Mouse (Mus musculus) urinary bladder, postnatal 4 days (tissue): ENCODE data around the gene Olfr352.

Experiments used
- DNase-seq, 2 experiments: peaks; one replicate each; pipeline ENCODE4 v3.0.0; 2021 to 2022; ENCODE audit warnings: low spot score in 2 of 2

Gene Olfr352

GRCm38 (mm10) chr2:36868160-36868559 is at the start of gene Olfr352:
Gene Olfr352 (plus strand): TSS chr2:36868460.
- no peak for DNase-seq

DNA sequence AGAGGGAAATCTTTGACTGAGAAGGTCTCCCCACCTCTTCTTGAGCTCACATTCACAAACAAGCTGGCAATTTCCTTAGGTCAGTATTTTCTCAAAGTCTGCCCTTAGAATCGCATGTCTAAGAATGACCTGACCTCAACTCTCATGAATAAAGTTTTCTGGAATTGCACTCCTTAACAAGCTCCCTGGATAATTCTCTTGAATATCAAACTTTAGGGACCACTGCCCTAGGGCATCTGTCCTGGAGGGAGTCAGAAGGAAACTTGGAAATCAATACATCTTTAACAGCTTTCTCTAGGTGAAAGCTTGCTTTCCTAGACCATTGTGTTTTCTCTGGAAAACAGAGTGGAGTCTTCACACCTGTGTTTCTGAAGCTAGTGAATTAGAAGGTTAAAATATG is 22.2 kb upstream of the Olfr352 start, which contains the start of gene Olfr350:
Olfr350 (plus strand) TSS at position 301 of the 400 bp plus-strand sequence.
- no peak for DNase-seq

DNA sequence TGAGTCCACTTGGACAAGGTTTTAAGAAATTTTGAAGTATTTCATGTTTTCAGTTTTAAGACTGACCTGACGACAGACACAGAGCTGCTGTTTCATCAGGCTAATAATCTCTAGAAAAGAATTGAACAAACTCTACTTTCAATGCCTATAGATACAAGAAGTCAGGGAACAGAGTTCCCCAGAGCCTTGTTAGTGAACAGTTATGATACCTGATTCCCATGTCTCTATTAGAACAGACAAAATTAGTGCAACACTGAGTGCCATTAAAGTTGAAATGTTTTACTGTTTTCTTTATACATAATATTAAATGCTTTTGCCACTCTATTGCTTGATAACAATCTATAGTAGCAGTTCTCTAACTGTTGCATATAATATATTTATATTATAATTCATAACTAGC is 5.7 kb upstream of the Olfr352 start, which contains the start of gene Olfr351:
Olfr351 (minus strand) TSS at position 101 of the 400 bp plus-strand sequence.
- DNase-seq: no peak

DNA sequence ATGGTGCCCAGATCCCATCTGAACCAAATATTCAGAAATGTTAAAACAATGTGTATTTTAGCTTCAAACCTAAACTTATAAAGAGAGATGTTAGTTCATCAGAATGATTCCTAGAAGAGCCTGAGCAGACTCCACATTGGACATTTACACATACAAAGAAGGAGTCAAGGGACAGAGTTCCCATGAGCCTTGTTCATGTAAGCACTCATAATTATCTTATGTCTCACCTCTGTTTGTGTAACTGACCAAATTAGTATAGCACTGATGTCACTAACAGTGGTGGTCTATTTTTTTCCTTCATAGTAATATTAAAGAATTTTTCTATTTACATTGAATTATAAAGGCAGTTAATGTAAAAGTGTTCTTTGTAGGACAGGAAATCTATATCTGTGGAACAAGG is 24.6 kb downstream of the Olfr352 start, which contains the start of gene Olfr353:
Olfr353 (minus strand) TSS at position 101 of the 400 bp plus-strand sequence.
- DNase-seq: no peak

GRCm38 (mm10) chr2:36897114-36897513 is 28.9 kb downstream of the Olfr352 start:
- DNase-seq: no peak

- DNase-seq: no peak
These were observed 37.1 kb downstream of the Olfr352 start, which contains the start of gene Olfr354 for GRCm38 (mm10) chr2:36905380-36905779. Gene Olfr354 (plus strand): TSS chr2:36905680.
